Mouse (Mus musculus): ENCODE measurements at regions not wholly inside any gene's neighbourhood (a gene's known extent, or its start where the extent isn't known, plus 50 kb on each side); places are given as distances from the start of the nearest gene placed in this dataset.

DNA sequence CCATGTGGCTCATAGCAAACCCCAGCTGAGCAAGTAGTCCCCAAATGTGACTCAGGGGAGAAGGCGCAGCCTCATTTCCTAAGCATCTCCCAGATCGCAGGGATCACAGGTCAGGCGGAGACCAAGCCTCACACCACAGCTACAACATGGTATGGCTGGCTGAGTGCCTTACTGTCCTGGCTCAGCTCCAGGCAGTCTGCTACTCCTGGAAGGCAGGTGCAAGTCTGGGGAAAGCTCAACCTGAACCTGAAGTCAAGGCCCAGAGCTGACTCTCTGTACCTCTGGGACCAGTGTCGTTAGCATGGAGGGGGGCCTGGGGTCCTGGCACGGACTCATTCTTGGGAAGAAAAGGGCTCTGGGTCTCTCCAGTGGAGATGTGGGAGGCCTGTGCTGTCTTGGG, 113.0 kb upstream of the A530016L24Rik start:
- no peak for DNase-seq (ENCODE audit: low read depth, low spot score)

- DNase-seq (ENCODE audit: low read depth, low spot score): no peak
These were observed 112.5 kb upstream of the A530016L24Rik start for GRCm38 (mm10) chr12:112376701-112377100.

DNA sequence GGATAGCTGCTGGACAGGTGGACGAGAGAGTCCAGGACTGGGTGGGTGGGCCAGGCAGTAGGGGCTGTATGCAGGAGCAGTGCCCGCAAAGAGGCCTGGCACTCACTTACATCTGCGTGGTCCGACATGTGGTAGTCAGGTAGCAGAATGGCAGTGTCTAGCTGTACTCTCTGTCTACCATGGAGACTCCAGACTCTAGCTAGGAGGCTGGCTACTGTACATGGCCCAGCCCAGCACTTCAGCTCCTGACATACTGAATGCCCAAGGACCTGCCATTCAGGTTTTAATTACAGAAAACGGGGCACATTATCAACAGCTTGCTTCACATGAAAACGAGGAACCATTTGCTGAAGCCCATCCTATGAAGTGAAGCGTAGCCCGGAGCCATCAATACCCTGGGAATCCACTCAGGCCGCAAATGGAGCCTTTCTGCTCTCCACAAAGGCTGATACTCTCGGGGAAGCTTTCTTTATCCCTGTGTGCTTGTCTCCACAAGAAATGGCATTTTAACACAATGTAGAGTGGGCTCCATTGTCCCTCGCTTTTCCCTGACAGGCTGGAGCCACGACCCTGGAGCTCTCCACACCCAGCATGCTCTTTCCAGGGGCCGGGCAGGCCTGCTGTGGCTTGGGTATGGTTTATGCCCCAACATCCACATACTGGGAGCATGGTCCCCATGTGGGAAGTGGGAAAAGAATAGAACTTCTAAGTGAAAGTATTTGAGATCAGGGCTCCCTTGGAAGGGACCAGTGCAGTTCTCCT, 110.6 kb upstream of the A530016L24Rik start:
- DNase-seq (ENCODE audit: low read depth, low spot score): no peak

DNA sequence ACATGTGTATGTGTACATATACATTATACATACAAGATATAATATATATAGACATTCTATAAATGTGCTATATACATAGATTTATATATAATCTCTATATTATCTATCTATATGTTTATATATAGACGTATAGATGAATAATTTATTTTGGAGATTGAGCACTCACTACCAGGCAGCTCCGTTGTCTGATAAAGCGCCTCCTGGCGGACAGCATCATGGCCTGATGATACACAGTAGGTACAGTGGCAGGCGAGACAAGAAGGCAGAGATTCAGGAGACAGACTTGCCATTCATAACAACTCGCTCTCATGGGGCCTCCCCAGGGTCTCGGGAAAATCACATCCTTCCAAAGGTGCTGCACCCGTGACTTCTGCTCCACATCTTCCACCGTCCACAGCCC, 101.4 kb upstream of the A530016L24Rik start:
- no peak for DNase-seq (ENCODE audit: low read depth, low spot score)

DNA sequence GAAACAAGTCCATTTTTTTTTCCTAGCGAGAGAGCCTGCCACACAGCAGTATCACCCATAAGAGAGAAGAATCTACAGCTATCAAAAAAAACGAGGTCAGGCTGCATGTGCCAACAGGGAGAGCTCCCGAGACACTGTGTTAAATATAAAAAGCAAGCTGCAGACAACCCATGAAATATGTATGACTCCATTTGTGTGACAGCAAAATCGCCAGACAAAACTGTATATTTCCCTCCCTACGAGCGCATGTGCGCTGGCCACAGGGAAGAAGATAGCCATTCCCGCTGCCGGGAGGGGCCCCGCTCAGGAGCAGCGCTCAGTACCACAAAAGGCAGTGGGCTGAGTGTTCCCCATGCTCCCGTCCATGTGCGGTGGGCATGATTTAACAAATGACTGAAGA, 93.3 kb upstream of the A530016L24Rik start:
- DNase-seq (ENCODE audit: low read depth, low spot score): no peak

- DNase-seq (ENCODE audit: low read depth, low spot score): no peak
These were observed 85.5 kb upstream of the A530016L24Rik start for GRCm38 (mm10) chr12:112403688-112404240.

- DNase-seq (ENCODE audit: low read depth, low spot score): no peak
These were observed 84.9 kb upstream of the A530016L24Rik start for GRCm38 (mm10) chr12:112404338-112404737.

- no peak for DNase-seq (ENCODE audit: low read depth, low spot score)
These were observed 83.5 kb upstream of the A530016L24Rik start for GRCm38 (mm10) chr12:112405781-112406213.

DNA sequence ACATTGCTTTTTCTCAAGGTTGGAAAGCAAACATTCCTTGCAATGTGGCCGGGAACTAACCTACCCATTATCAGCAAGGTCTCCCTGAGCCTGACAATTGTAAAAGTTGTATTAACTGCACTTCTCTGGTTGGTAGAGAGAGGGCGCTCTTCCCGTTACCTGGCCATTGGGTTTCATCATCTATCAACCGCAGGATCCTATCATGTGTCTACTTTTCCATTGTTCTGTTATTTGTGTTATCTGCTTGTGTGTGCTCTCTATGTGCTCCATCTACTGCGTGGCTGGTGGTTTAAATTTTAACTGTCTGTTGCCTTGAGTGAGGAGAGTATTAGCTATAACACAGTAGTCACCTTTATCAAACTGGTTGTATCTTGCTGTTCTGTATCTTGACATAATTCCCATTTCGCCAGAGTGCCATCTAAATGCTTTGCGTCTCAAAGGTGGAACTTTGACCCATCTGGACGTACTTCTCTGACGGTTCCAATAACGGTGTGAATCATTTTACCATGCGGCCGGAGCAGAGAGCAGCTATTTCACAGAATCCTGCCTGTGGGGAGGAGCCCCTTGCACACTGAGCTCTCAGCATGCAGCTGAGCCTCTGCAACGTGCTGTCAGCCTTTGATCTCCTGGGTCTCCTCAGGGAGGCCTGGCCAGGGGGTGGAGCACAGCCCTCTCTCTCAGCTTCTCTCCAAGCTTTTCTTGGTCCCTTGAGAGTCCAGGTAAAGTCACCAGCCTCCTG, 77.5 kb upstream of the A530016L24Rik start:
- no peak for DNase-seq (ENCODE audit: low read depth, low spot score)

DNA sequence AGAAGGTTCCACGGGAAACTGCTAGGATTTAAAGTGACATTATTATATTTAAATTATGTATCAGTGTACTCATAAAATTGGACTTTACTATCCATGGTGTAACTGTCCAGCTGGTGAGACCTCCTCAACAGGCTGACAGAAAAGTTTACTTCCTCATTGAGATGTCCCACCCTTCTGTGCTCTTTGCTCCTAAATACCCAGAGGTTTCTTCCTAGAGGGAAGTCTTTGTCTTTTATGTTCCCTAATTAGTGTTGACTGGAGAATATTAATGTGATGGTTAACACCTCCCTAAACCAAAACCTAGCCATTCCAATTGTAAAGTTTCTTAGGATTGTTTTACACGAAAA, 76.9 kb upstream of the A530016L24Rik start:
- no peak for DNase-seq (ENCODE audit: low read depth, low spot score)

DNA sequence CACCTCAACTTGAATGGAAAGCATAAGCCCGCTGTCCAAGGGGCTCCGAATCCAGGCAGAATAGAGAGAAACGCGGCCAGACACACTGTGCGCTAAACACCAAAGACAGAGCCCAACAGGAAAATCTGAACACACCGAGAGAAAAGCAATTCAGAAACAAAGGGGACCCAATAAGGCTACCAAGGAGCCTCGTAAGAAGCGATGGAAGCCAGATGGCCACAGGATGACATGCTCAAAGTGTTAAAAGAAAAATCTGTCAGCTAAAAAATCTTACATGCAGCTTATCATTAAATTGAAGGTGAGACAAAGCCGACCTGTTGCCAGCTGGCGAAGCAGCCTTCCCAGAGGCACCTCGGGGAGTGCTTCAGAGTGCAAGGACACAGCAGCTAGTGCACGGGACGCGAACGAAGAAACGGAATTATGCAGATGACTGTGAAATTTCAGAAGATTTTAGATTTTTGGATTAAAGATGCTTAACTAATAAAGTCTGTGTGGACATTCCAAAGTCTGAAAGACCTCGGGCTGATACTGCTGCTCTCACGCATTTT, 73.2 kb upstream of the A530016L24Rik start:
- no peak for DNase-seq (ENCODE audit: low read depth, low spot score)

DNA sequence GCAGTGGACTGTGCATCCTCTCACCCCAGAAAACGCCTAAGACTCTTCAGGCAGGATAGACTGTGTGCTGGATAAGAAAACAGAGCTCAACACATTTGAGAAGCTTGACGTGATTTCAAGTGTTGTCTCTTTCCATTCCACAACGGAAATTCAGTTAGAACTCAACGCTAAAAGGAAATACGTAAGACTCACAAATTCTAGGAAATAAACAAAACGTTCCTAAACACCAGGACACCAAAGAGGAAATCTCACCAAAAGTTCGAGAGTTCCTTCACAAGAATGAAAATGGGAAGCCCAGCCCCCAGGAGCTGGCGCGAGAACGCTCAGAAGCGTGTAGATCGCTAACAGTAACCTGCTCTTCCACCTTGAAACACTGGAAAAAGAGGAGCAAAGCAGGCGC, 72.7 kb upstream of the A530016L24Rik start:
- DNase-seq (ENCODE audit: low read depth, low spot score): no peak

GRCm38 (mm10) chr12:112418636-112419035, 70.6 kb upstream of the A530016L24Rik start:
- DNase-seq (ENCODE audit: low read depth, low spot score): no peak

DNA sequence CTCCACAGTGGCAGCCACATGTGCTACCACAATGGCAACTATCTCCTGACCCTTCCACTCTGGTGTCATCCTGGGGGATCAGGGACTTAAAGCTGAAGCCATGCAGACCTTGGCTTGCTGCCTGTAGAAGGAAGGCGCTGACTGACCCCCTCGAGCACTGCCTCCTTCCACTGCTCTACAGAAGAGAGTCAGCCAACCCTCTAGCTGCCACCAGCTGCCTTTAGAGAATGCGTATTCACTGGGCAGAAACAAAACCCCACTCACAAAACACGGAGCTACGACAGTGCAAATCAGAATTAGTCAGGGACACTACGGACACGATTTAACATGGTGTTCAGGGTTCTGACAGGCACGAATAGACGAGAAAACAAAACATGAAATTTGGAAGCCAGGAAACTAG, 67.1 kb upstream of the A530016L24Rik start:
- no peak for DNase-seq (ENCODE audit: low read depth, low spot score)

GRCm38 (mm10) chr12:112424150-112424549, 65.1 kb upstream of the A530016L24Rik start:
- no peak for DNase-seq (ENCODE audit: low read depth, low spot score)

GRCm38 (mm10) chr12:112426681-112427080, 62.6 kb upstream of the A530016L24Rik start:
- no peak for DNase-seq (ENCODE audit: low read depth, low spot score)

DNA sequence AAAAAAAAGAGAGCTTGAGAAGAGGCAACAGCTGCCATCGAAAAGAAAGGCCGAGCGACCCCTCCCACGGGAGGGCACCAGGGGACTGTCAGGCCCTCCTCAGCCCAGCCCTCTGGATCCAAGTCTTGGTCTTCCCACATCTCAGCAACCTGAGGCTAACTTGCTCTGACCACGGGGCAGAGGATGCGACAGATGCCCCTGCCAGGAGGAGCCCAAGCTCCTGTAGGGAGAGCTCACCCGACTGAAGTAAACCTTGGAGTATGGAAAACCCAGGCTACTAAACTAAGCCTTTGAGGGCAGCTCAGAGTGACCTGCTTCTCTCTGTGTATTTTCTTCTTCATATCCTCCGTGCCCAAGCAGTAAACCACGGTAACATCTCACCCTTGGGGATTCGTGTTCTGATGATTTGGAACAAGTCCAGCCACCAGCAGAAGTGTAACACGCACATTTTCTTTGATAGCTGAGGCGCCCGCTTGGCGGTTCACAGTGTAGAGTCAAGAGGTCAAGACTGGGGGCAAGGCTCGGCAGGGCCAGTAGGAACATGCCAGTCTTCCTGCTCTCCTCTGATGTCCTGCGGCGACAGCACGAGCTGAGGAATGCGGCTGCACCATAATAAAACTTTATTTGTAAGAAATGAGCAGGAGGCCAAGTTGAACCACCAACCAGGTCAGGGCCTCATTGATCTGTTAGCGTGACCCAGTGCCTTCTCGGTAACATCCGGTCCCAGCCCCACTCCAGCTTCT, 59.0 kb upstream of the A530016L24Rik start:
- DNase-seq (ENCODE audit: low read depth, low spot score): no peak

DNA sequence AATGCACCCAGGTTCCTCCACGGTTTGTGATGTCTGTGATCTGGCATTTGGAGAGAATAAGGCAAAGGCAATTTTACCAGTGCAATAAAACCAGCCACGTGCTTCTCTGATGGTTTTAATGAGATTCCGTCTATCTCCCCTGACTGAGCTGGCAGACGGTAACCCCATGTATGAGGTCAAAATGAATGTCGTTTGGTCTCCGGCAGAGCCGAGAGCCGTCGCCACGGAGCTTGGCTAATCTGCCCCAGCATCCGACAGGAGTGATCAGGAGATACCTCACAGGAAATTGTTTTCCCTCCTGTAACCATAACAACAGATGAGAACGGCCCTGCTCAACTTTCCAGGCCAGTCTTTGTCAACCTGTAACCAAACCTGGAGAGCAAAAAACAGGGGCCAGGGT, 55.9 kb upstream of the A530016L24Rik start:
- DNase-seq (ENCODE audit: low read depth, low spot score): no peak

DNA sequence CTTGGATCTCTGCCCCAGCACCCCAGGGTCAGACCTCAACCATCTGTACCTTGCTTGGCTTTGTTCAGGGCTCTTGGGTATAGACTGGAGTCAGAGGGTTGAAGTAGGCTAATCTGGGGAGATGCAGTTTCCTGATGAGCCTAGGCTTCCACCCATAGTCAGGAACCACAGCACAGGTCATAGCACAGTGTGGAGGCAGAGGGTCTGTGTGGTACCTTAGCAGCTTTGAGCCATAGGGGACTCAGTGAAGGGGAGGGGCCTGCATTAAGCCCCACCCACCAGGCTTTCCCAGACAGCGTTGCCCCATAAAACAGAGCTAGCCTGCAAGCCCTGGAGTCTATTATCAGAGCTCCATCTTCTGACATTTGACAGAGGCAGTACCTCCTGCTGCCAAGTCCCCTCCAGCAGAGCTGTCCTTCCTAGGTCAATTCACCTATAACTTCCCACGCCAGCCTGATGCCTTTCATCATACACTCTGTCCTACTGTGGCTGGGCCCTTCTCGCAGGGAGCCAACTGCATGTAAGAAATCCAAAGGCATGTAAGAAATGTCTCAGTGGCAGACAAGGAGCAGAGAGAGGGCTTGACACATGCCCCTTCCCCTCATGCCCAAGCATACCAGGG, 54.5 kb upstream of the A530016L24Rik start:
- DNase-seq (ENCODE audit: low read depth, low spot score): no peak

GRCm38 (mm10) chr12:112435295-112436110, 53.7 kb upstream of the A530016L24Rik start:
- DNase-seq (ENCODE audit: low read depth, low spot score): no peak

DNA sequence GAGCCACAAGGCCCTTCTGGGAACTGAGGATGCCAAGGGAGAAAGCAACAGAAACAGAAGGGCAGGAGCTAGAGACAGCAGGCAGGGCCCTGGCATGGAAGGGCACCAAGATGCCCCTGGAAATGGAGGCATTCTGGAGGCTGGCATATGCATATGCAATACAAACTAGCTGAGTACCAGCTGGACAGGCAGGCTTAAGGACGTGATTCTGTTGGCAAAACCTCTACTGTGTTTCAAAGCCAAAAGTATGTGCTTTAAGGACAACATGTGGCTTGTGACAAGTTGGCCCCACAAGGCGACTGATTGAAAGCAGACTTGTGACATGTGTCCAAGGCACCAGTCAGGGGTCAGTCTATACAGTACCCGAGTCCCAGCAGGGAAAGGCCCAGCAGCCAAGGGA, 52.2 kb upstream of the A530016L24Rik start:
- no peak for DNase-seq (ENCODE audit: low read depth, low spot score)
